Mouse (Mus musculus): ENCODE results near the gene Gm21680. TPM values are rescaled to one million over a fixed set of nuclear protein-coding genes. Genes with fewer than 3 reads are reported as not detected.
A peak's percentile ranks its signal among the peaks of the same experiment; 100 is the strongest.
"Not testable (repeated sequence)": the region's sequence is repeated elsewhere in the genome, so short reads cannot be mapped to it uniquely, and the experiment has no call there.

Gene Gm21680
- 0.57 and 0.96 TPM in 2 replicates for polyA plus RNA-seq (2012; rRNA removed)

GRCm38 (mm10) chr5:25972563-25972962 is at the start of gene Gm21680:
TSS of gene Gm21680 (minus strand) at chr5:25972663.
- H3K27me3 ChIP-seq (ENCODE audit: control insufficient read depth, insufficient read depth, low read length); H3K4me1 ChIP-seq (ENCODE audit: control insufficient read depth, insufficient read depth, low read length); H3K4me3 ChIP-seq (ENCODE audit: control insufficient read depth, low read depth, low read length); H3K27ac ChIP-seq (ENCODE audit: control insufficient read depth, insufficient read depth, low read depth, low read length); H3K36me3 ChIP-seq (ENCODE audit: control insufficient read depth, insufficient read depth, low read length): not testable (repeated sequence)

GRCm38 (mm10) chr5:26007697-26008096 is 35.2 kb upstream of the Gm21680 start:
- not testable (repeated sequence) for H3K27me3 ChIP-seq (ENCODE audit: control insufficient read depth, insufficient read depth, low read length); H3K27ac ChIP-seq (ENCODE audit: control insufficient read depth, insufficient read depth, low read depth, low read length); H3K36me3 ChIP-seq (ENCODE audit: control insufficient read depth, insufficient read depth, low read length); H3K4me1 ChIP-seq (ENCODE audit: control insufficient read depth, insufficient read depth, low read length); H3K4me3 ChIP-seq (ENCODE audit: control insufficient read depth, low read depth, low read length)

- H3K4me3 ChIP-seq (ENCODE audit: control insufficient read depth, low read depth, low read length) = peak overlapping the region; percentile 8
- H3K27ac ChIP-seq (ENCODE audit: control insufficient read depth, insufficient read depth, low read depth, low read length); H3K27me3 ChIP-seq (ENCODE audit: control insufficient read depth, insufficient read depth, low read length); H3K36me3 ChIP-seq (ENCODE audit: control insufficient read depth, insufficient read depth, low read length); H3K4me1 ChIP-seq (ENCODE audit: control insufficient read depth, insufficient read depth, low read length): not testable (repeated sequence)
Measured at GRCm38 (mm10) chr5:26006937-26007695, 34.7 kb upstream of the Gm21680 start.

GRCm38 (mm10) chr5:26004698-26005097 is 32.2 kb upstream of the Gm21680 start, which contains the start of gene Gm1979:
TSS of gene Gm1979 (minus strand) at chr5:26004798.
- H3K27ac ChIP-seq (ENCODE audit: control insufficient read depth, insufficient read depth, low read depth, low read length); H3K27me3 ChIP-seq (ENCODE audit: control insufficient read depth, insufficient read depth, low read length); H3K4me3 ChIP-seq (ENCODE audit: control insufficient read depth, low read depth, low read length); H3K4me1 ChIP-seq (ENCODE audit: control insufficient read depth, insufficient read depth, low read length); H3K36me3 ChIP-seq (ENCODE audit: control insufficient read depth, insufficient read depth, low read length): not testable (repeated sequence)

- not testable (repeated sequence) for H3K4me1 ChIP-seq (ENCODE audit: control insufficient read depth, insufficient read depth, low read length); H3K27ac ChIP-seq (ENCODE audit: control insufficient read depth, insufficient read depth, low read depth, low read length); H3K36me3 ChIP-seq (ENCODE audit: control insufficient read depth, insufficient read depth, low read length); H3K27me3 ChIP-seq (ENCODE audit: control insufficient read depth, insufficient read depth, low read length)
- peak within 1 kb of the TSS; percentile 29; the same call in 1 of the 2 replicates for H3K4me3 ChIP-seq (ENCODE audit: control insufficient read depth, low read depth, low read length)
Measured at GRCm38 (mm10) chr5:25988550-25988949, 16.1 kb upstream of the Gm21680 start, which contains the start of gene Gm21698. TSS of gene Gm21698 (minus strand) at chr5:25988650.

GRCm38 (mm10) chr5:25957050-25957449 is 15.4 kb downstream of the Gm21680 start:
- not testable (repeated sequence) for H3K4me3 ChIP-seq (ENCODE audit: control insufficient read depth, low read depth, low read length); H3K4me1 ChIP-seq (ENCODE audit: control insufficient read depth, insufficient read depth, low read length); H3K36me3 ChIP-seq (ENCODE audit: control insufficient read depth, insufficient read depth, low read length); H3K27ac ChIP-seq (ENCODE audit: control insufficient read depth, insufficient read depth, low read depth, low read length); H3K27me3 ChIP-seq (ENCODE audit: control insufficient read depth, insufficient read depth, low read length)

GRCm38 (mm10) chr5:25956611-25957010 is 15.9 kb downstream of the Gm21680 start:
- H3K36me3 ChIP-seq (ENCODE audit: control insufficient read depth, insufficient read depth, low read length); H3K27me3 ChIP-seq (ENCODE audit: control insufficient read depth, insufficient read depth, low read length); H3K27ac ChIP-seq (ENCODE audit: control insufficient read depth, insufficient read depth, low read depth, low read length); H3K4me1 ChIP-seq (ENCODE audit: control insufficient read depth, insufficient read depth, low read length): not testable (repeated sequence)
- H3K4me3 ChIP-seq (ENCODE audit: control insufficient read depth, low read depth, low read length) = peak overlapping the region; percentile 32

GRCm38 (mm10) chr5:25954317-25954716 is 18.1 kb downstream of the Gm21680 start, which contains the start of gene Gm21671:
TSS of gene Gm21671 (minus strand) at chr5:25954417.
- not testable (repeated sequence) for H3K27ac ChIP-seq (ENCODE audit: control insufficient read depth, insufficient read depth, low read depth, low read length); H3K27me3 ChIP-seq (ENCODE audit: control insufficient read depth, insufficient read depth, low read length); H3K36me3 ChIP-seq (ENCODE audit: control insufficient read depth, insufficient read depth, low read length); H3K4me1 ChIP-seq (ENCODE audit: control insufficient read depth, insufficient read depth, low read length)
- 0 out of 2 replicates have a peak within 1 kb of the TSS, but pooled peaks have one; percentile 15 for H3K4me3 ChIP-seq (ENCODE audit: control insufficient read depth, low read depth, low read length)

- not testable (repeated sequence) for H3K27ac ChIP-seq (ENCODE audit: control insufficient read depth, insufficient read depth, low read depth, low read length); H3K4me1 ChIP-seq (ENCODE audit: control insufficient read depth, insufficient read depth, low read length); H3K36me3 ChIP-seq (ENCODE audit: control insufficient read depth, insufficient read depth, low read length); H3K4me3 ChIP-seq (ENCODE audit: control insufficient read depth, low read depth, low read length); H3K27me3 ChIP-seq (ENCODE audit: control insufficient read depth, insufficient read depth, low read length)
Measured at GRCm38 (mm10) chr5:25945391-25945790, 27.1 kb downstream of the Gm21680 start.

GRCm38 (mm10) chr5:25942281-25942680 is 30.2 kb downstream of the Gm21680 start, which contains the start of gene Gm21663:
TSS of gene Gm21663 (minus strand) at chr5:25942381.
- H3K4me3 ChIP-seq (ENCODE audit: control insufficient read depth, low read depth, low read length) = peak within 1 kb of the TSS; percentile 68
- H3K27me3 ChIP-seq (ENCODE audit: control insufficient read depth, insufficient read depth, low read length); H3K4me1 ChIP-seq (ENCODE audit: control insufficient read depth, insufficient read depth, low read length); H3K27ac ChIP-seq (ENCODE audit: control insufficient read depth, insufficient read depth, low read depth, low read length); H3K36me3 ChIP-seq (ENCODE audit: control insufficient read depth, insufficient read depth, low read length): not testable (repeated sequence)

Data from testis, adult 2 months (tissue).